Mouse (Mus musculus): ENCODE results near the gene Myzap. TPM values are rescaled to one million over a fixed set of nuclear protein-coding genes. Genes with fewer than 3 reads are reported as not detected.

The Myzap gene
- polyA plus RNA-seq, 1 experiment from 2014 or later = 18.6 TPM

DNA sequence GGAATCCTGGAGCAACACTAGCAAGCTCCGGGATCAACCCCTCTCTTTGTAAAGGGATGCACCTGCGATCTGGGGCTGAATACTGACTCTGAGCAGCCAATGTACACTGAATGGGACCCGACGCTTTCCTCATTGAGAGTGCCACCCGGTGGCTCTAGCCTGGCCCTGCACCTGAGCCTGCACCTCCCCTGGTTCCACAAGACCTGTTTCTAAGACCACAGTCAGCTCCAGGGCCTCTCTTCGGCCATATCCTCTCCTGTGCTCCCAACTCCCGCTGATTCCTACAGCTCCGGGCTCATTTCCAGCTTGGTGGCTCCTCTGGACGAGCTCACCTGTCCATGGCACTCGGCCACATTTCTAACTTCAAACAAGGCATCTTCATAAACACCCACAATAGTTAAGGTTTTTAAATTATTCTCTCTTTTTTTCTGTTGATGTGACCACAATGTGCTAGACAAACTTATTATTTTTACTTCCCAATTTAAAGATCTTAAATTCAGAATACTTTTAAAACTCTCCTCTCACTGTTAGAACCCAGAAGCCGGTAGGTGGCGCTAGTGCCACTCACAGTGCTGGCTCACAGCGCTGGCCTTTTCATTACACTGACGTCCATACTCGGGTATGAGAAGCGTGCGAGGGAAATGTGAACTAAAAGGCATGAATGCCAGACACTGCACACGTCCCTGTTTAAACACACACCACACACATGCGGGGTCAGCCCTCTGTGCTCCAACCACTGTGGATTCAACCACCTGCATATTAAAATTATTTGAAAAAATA lies 48.5 kb downstream of the Myzap start:
- no peaks in the 10 kb centered on the region for H3K36me3 ChIP-seq (ENCODE audit: control insufficient read depth, insufficient read depth, low read length)
- H3K4me1 ChIP-seq (ENCODE audit: control insufficient read depth, insufficient read depth, low read length) = no peaks in the 10 kb centered on the region
- H3K27ac ChIP-seq (replicated peaks; ENCODE audit: low read depth, low read length) = no peak overlapping the region
- ATAC-seq (ENCODE audit: low read depth) = peak; percentile 91
- 16% methylated on average over 18 of the region's 19 CpGs for WGBS
- peak; percentile 94 for DNase-seq (ENCODE audit: low spot score)
- H3K27me3 ChIP-seq (replicated peaks; ENCODE audit: control insufficient read depth, insufficient read depth, low read length) = no peaks in the 10 kb centered on the region
- H3K9ac ChIP-seq (ENCODE audit: low read depth, low read length) = no peak overlapping the region; the same call in 1 of the 2 replicates
- H3K9me3 ChIP-seq (ENCODE audit: control insufficient read depth, low read length) = no peaks in the 10 kb centered on the region
- no peak overlapping the region for H3K4me3 ChIP-seq (ENCODE audit: low read depth, low read length)
- no peak overlapping the region for H3K4me2 ChIP-seq (ENCODE audit: low read depth, low read length)

DNA sequence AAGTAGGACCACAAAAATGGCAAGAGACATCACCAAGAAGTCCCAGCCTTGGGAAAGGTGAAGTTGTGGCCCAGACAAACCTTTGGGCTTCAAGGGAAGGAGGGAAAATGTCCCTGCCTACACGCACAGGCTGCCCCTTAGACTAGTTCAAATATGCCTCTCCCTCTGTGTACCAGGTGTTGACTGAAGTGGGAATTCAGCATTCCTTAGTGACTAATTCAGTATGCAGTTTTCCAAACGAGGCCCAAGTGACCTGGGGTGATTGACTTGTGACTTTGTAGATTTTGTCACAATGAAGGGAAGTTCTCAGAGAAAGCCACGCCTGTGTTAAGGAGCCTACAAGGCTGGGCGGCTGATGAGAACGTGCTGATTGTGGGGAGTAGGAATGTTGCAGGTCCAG lies 49.9 kb downstream of the Myzap start:
- no peak overlapping the region for H3K9ac ChIP-seq (ENCODE audit: low read depth, low read length)
- H3K27me3 ChIP-seq (replicated peaks; ENCODE audit: control insufficient read depth, insufficient read depth, low read length) = no peaks in the 10 kb centered on the region
- 64% methylated on average over 5 of the region's 5 CpGs for WGBS
- H3K36me3 ChIP-seq (ENCODE audit: control insufficient read depth, insufficient read depth, low read length) = no peaks in the 10 kb centered on the region
- ATAC-seq (ENCODE audit: low read depth) (no peak), DNase-seq (ENCODE audit: low spot score) (no peak)
- H3K4me1 ChIP-seq (ENCODE audit: control insufficient read depth, insufficient read depth, low read length) = no peaks in the 10 kb centered on the region
- no peak overlapping the region for H3K4me3 ChIP-seq (ENCODE audit: low read depth, low read length)
- no peak overlapping the region for H3K27ac ChIP-seq (replicated peaks; ENCODE audit: low read depth, low read length)
- no peaks in the 10 kb centered on the region for H3K9me3 ChIP-seq (ENCODE audit: control insufficient read depth, low read length)
- H3K4me2 ChIP-seq (ENCODE audit: low read depth, low read length) = no peak overlapping the region

GRCm38 (mm10) chr9:71540739-71541138 lies 51.4 kb downstream of the Myzap start:
- ATAC-seq (ENCODE audit: low read depth) (no peak), DNase-seq (ENCODE audit: low spot score) (no peak)
- no peaks in the 10 kb centered on the region for H3K9me3 ChIP-seq (ENCODE audit: control insufficient read depth, low read length)
- no peak overlapping the region for H3K4me2 ChIP-seq (ENCODE audit: low read depth, low read length)
- no peak overlapping the region for H3K9ac ChIP-seq (ENCODE audit: low read depth, low read length)
- H3K4me3 ChIP-seq (ENCODE audit: low read depth, low read length) = no peak overlapping the region
- no peak overlapping the region for H3K27ac ChIP-seq (replicated peaks; ENCODE audit: low read depth, low read length)
- no peaks in the 10 kb centered on the region for H3K27me3 ChIP-seq (replicated peaks; ENCODE audit: control insufficient read depth, insufficient read depth, low read length)
- 75% methylated on average over 3 of the region's 3 CpGs for WGBS
- no peaks in the 10 kb centered on the region for H3K36me3 ChIP-seq (ENCODE audit: control insufficient read depth, insufficient read depth, low read length)
- H3K4me1 ChIP-seq (ENCODE audit: control insufficient read depth, insufficient read depth, low read length) = no peaks in the 10 kb centered on the region

DNA sequence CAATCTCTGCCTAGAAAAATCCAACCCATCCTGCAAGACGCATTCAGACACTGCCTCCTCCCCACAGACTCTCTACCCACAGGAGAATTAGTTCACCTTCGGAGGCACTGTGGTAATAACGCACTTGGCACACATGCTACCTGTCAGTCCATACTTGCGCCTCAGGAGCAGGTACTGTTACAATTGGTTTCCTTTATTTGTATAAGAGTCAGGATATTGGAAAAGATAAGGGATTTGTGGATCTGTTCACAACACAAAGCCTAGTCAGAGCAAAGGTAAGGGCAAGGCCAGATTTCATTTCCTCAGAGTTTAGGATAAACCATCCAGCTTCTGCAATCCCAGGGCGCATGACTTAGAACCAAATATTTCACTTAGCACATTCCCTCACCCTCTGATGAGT lies 56.4 kb downstream of the Myzap start:
- H3K9me3 ChIP-seq (ENCODE audit: control insufficient read depth, low read length) = no peaks in the 10 kb centered on the region
- H3K4me3 ChIP-seq (ENCODE audit: low read depth, low read length) = no peak overlapping the region
- H3K9ac ChIP-seq (ENCODE audit: low read depth, low read length) = no peak overlapping the region
- ATAC-seq (ENCODE audit: low read depth) (no peak), DNase-seq (ENCODE audit: low spot score) (no peak)
- 87% methylated on average over 5 of the region's 5 CpGs for WGBS
- H3K4me2 ChIP-seq (ENCODE audit: low read depth, low read length) = no peak overlapping the region
- H3K4me1 ChIP-seq (ENCODE audit: control insufficient read depth, insufficient read depth, low read length) = no peaks in the 10 kb centered on the region
- H3K27ac ChIP-seq (replicated peaks; ENCODE audit: low read depth, low read length) = no peak overlapping the region
- H3K36me3 ChIP-seq (ENCODE audit: control insufficient read depth, insufficient read depth, low read length) = no peaks in the 10 kb centered on the region
- no peaks in the 10 kb centered on the region for H3K27me3 ChIP-seq (replicated peaks; ENCODE audit: control insufficient read depth, insufficient read depth, low read length)

GRCm38 (mm10) chr9:71535036-71535435 lies 57.1 kb downstream of the Myzap start:
- 0 out of 2 replicates have a peak, but pooled peaks cover 4% of the 10 kb centered on the region for H3K9me3 ChIP-seq (ENCODE audit: control insufficient read depth, low read length)
- no peak overlapping the region for H3K4me3 ChIP-seq (ENCODE audit: low read depth, low read length)
- ATAC-seq (ENCODE audit: low read depth) (no peak), DNase-seq (ENCODE audit: low spot score) (no peak)
- no peak overlapping the region for H3K27ac ChIP-seq (replicated peaks; ENCODE audit: low read depth, low read length)
- H3K27me3 ChIP-seq (replicated peaks; ENCODE audit: control insufficient read depth, insufficient read depth, low read length) = no peaks in the 10 kb centered on the region
- H3K4me1 ChIP-seq (ENCODE audit: control insufficient read depth, insufficient read depth, low read length) = no peaks in the 10 kb centered on the region
- H3K4me2 ChIP-seq (ENCODE audit: low read depth, low read length) = no peak overlapping the region
- WGBS = 83% methylated on average over 2 of the region's 2 CpGs
- H3K36me3 ChIP-seq (ENCODE audit: control insufficient read depth, insufficient read depth, low read length) = no peaks in the 10 kb centered on the region
- no peak overlapping the region for H3K9ac ChIP-seq (ENCODE audit: low read depth, low read length)

- Histone ChIP-seq H3K27me3 (replicated peaks; ENCODE audit: control insufficient read depth, insufficient read depth, low read length) (no peaks in the 10 kb centered on the region), H3K4me1 (ENCODE audit: control insufficient read depth, insufficient read depth, low read length) (no peaks in the 10 kb centered on the region), H3K4me2 (ENCODE audit: low read depth, low read length) (no peak overlapping the region), H3K36me3 (ENCODE audit: control insufficient read depth, insufficient read depth, low read length) (no peaks in the 10 kb centered on the region), H3K27ac (replicated peaks; ENCODE audit: low read depth, low read length) (no peak overlapping the region), H3K9me3 (ENCODE audit: control insufficient read depth, low read length) (0 out of 2 replicates have a peak, but pooled peaks cover 5% of the 10 kb centered on the region), H3K9ac (ENCODE audit: low read depth, low read length) (no peak overlapping the region), H3K4me3 (ENCODE audit: low read depth, low read length) (no peak overlapping the region)
- ATAC-seq (ENCODE audit: low read depth) = no peak
- no peak for DNase-seq (ENCODE audit: low spot score)
- 58% methylated on average over 2 of the region's 2 CpGs for WGBS
These were observed 62.2 kb downstream of the Myzap start for GRCm38 (mm10) chr9:71529960-71530359.

- Histone ChIP-seq H3K9me3 (ENCODE audit: control insufficient read depth, low read length) (0 out of 2 replicates have a peak, but pooled peaks cover 5% of the 10 kb centered on the region), H3K4me2 (ENCODE audit: low read depth, low read length) (no peak overlapping the region), H3K27me3 (replicated peaks; ENCODE audit: control insufficient read depth, insufficient read depth, low read length) (no peaks in the 10 kb centered on the region), H3K4me1 (ENCODE audit: control insufficient read depth, insufficient read depth, low read length) (no peaks in the 10 kb centered on the region), H3K4me3 (ENCODE audit: low read depth, low read length) (no peak overlapping the region), H3K27ac (replicated peaks; ENCODE audit: low read depth, low read length) (no peak overlapping the region), H3K9ac (ENCODE audit: low read depth, low read length) (no peak overlapping the region), H3K36me3 (ENCODE audit: control insufficient read depth, insufficient read depth, low read length) (no peaks in the 10 kb centered on the region)
- ATAC-seq (ENCODE audit: low read depth) = no peak
- no peak for DNase-seq (ENCODE audit: low spot score)
- WGBS = 77% methylated on average over 9 of the region's 9 CpGs
These were observed 64.7 kb downstream of the Myzap start for GRCm38 (mm10) chr9:71527438-71527837.

- WGBS = 88% methylated on average over 4 of the region's 4 CpGs
- ATAC-seq (ENCODE audit: low read depth) (no peak), DNase-seq (ENCODE audit: low spot score) (no peak)
- Histone ChIP-seq H3K27me3 (replicated peaks; ENCODE audit: control insufficient read depth, insufficient read depth, low read length) (no peaks in the 10 kb centered on the region), H3K27ac (replicated peaks; ENCODE audit: low read depth, low read length) (no peak overlapping the region), H3K4me2 (ENCODE audit: low read depth, low read length) (no peak overlapping the region), H3K9ac (ENCODE audit: low read depth, low read length) (no peak overlapping the region), H3K4me3 (ENCODE audit: low read depth, low read length) (no peak overlapping the region), H3K9me3 (ENCODE audit: control insufficient read depth, low read length) (no peaks in the 10 kb centered on the region), H3K36me3 (ENCODE audit: control insufficient read depth, insufficient read depth, low read length) (no peaks in the 10 kb centered on the region), H3K4me1 (ENCODE audit: control insufficient read depth, insufficient read depth, low read length) (no peaks in the 10 kb centered on the region)
These were observed 68.3 kb downstream of the Myzap start for GRCm38 (mm10) chr9:71523901-71524300.

DNA sequence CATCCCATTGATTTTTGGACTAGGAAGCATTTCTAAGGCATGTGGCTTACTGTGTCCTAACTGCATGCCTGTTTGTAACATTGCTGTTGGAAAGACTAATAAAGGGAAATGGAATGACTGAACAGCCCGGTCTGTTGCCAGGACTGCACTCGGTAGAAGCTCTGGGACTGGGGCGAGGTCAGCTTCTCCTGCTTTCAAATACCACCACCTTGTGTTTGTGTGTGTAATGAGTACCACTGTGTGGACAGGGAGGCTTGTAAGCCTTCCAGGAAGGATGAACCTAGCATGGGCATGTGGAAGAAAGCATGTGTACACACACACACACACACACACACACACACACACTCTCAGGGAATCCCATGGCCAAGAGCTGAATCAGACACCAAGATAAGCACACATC lies 72.3 kb downstream of the Myzap start:
- H3K36me3 ChIP-seq (ENCODE audit: control insufficient read depth, insufficient read depth, low read length) = no peaks in the 10 kb centered on the region
- no peaks in the 10 kb centered on the region for H3K27me3 ChIP-seq (replicated peaks; ENCODE audit: control insufficient read depth, insufficient read depth, low read length)
- no peak overlapping the region for H3K27ac ChIP-seq (replicated peaks; ENCODE audit: low read depth, low read length)
- H3K9me3 ChIP-seq (ENCODE audit: control insufficient read depth, low read length) = no peaks in the 10 kb centered on the region
- H3K4me1 ChIP-seq (ENCODE audit: control insufficient read depth, insufficient read depth, low read length) = no peaks in the 10 kb centered on the region
- no peak overlapping the region for H3K4me2 ChIP-seq (ENCODE audit: low read depth, low read length)
- ATAC-seq (ENCODE audit: low read depth) (no peak), DNase-seq (ENCODE audit: low spot score) (no peak)
- no peak overlapping the region for H3K9ac ChIP-seq (ENCODE audit: low read depth, low read length)
- H3K4me3 ChIP-seq (ENCODE audit: low read depth, low read length) = no peak overlapping the region
- 67% methylated on average over 3 of the region's 3 CpGs for WGBS
